Mouse (Mus musculus) embryonic facial prominence, embryonic 11.5 days (tissue): ENCODE measurements around the gene Bcl2l15. TPM values are rescaled to one million over a fixed set of nuclear protein-coding genes. Genes with fewer than 3 reads are reported as not detected.
A peak's percentile ranks its signal among the peaks of the same experiment; 100 is the strongest.

Source experiments
- ATAC-seq: fragments of 200-750 bp; cut with Nextera tagmentation; replicated peaks from 2 replicates; pipeline ENCODE4 v1.8.0; 2017; ENCODE audit warnings: low read depth; ENCODE audit not compliant: insufficient number of reproducible peaks, low FRiP score, low TSS enrichment
- DNase-seq: peaks from one replicate; pipeline ENCODE4 v3.0.0-alpha.2; 2015; ENCODE audit warnings: low spot score
- H3K27ac ChIP-seq: fragments of 300-500 bp; sonication (generic); replicated peaks from 2 replicates; pipeline ENCODE4 v1.5.1; 2014; ENCODE audit warnings: mild to moderate bottlenecking, low read depth, low read length, control low read depth
- H3K27me3 ChIP-seq: fragments of 300-500 bp; sonication (generic); 2 replicates; pipeline ENCODE4 v1.6.1; 2014; ENCODE audit warnings: mild to moderate bottlenecking, low read length, moderate library complexity, mixed read lengths; ENCODE audit not compliant: control insufficient read depth, insufficient read depth
- H3K36me3 ChIP-seq: fragments of 300-500 bp; sonication (generic); replicated peaks from 2 replicates; pipeline ENCODE4 v1.6.1; 2014; ENCODE audit warnings: low read depth, mild to moderate bottlenecking, low read length, moderate library complexity, mixed read lengths; ENCODE audit not compliant: control insufficient read depth, insufficient read depth
- H3K4me1 ChIP-seq: fragments of 300-500 bp; sonication (generic); 2 replicates; pipeline ENCODE4 v1.6.1; 2014; ENCODE audit warnings: low read length, mixed read lengths; ENCODE audit not compliant: control insufficient read depth, insufficient read depth
- H3K4me2 ChIP-seq: fragments of 300-500 bp; sonication (generic); 2 replicates; pipeline ENCODE4 v1.6.1; 2014; ENCODE audit warnings: low read depth, mild to moderate bottlenecking, control low read depth, low read length, moderate library complexity
- H3K4me3 ChIP-seq: fragments of 300-500 bp; sonication (generic); 2 replicates; pipeline ENCODE4 v1.5.1; 2014; ENCODE audit warnings: low read depth, low read length, control low read depth
- H3K9ac ChIP-seq: fragments of 300-500 bp; sonication (generic); replicated peaks from 2 replicates; pipeline ENCODE4 v1.6.1; 2014; ENCODE audit warnings: mild to moderate bottlenecking, control low read depth, low read length
- H3K9me3 ChIP-seq: fragments of 300-500 bp; sonication (generic); replicated peaks from 2 replicates; pipeline ENCODE4 v1.6.1; 2016; ENCODE audit warnings: mild to moderate bottlenecking, low read length, inconsistent platforms, mixed read lengths; ENCODE audit not compliant: control insufficient read depth
- WGBS: fragments of 180-500 bp; shearing (Covaris S2); extraction: QIAGEN DNeasy Blood & Tissue Kit; methylation state at CpG from one replicate; pipeline ENCODE4 v1.1.7; 2014; 5-methylcytosine and 5-hydroxymethylcytosine counted together
- polyA plus RNA-seq: library from polyadenylated mRNA; unstranded; fragments of >200 nt; fragmentation: Nextera tagmentation; extraction: Ambion mirVana; gene quantifications from 2 replicates; pipeline ENCODE4 v1.2.1, GENCODE M21; 2014

The Bcl2l15 gene
- polyA plus RNA-seq, 1 experiment from 2014 or later, result not detected

- Histone ChIP-seq H3K4me3 (no peak overlapping the region), H3K36me3 (no peaks in the 10 kb centered on the region), H3K4me1 (no peaks in the 10 kb centered on the region), H3K27me3 (no peaks in the 10 kb centered on the region), H3K27ac (no peak overlapping the region), H3K4me2 (no peak overlapping the region), H3K9ac (no peak overlapping the region), H3K9me3 (no peaks in the 10 kb centered on the region)
- WGBS, result 71% methylated on average over 3 of the region's 3 CpGs
- ATAC-seq (no peak), DNase-seq (peak; percentile 30)
Observed at GRCm38 (mm10) chr3:103852565-103853299, 20.3 kb downstream of the Bcl2l15 start.

- H3K9ac ChIP-seq, result no peak overlapping the region
Observed at GRCm38 (mm10) chr3:103853804-103854203, 21.4 kb downstream of the Bcl2l15 start.

GRCm38 (mm10) chr3:103857036-103857805 lies 24.8 kb downstream of the Bcl2l15 start:
- 88% methylated on average over 7 of the region's 7 CpGs for WGBS
- no peaks in the 10 kb centered on the region for H3K36me3 ChIP-seq
- ATAC-seq (no peak), DNase-seq (no peak)
- no peaks in the 10 kb centered on the region for H3K9me3 ChIP-seq
- H3K4me3 ChIP-seq, result no peak overlapping the region
- no peaks in the 10 kb centered on the region for H3K4me1 ChIP-seq
- H3K4me2 ChIP-seq, result no peak overlapping the region
- no peak overlapping the region for H3K9ac ChIP-seq
- no peak overlapping the region for H3K27ac ChIP-seq
- H3K27me3 ChIP-seq, result no peaks in the 10 kb centered on the region

More at GRCm38 (mm10) chr3:103853804-103854203, 21.4 kb downstream of the Bcl2l15 start:
- ATAC-seq, result no peak
- no peaks in the 10 kb centered on the region for H3K27me3 ChIP-seq
- WGBS, result 61% methylated on average over 8 of the region's 8 CpGs
- H3K4me2 ChIP-seq, result no peak overlapping the region
- DNase-seq, result no peak
- no peaks in the 10 kb centered on the region for H3K4me1 ChIP-seq
- no peaks in the 10 kb centered on the region for H3K9me3 ChIP-seq
- H3K36me3 ChIP-seq, result no peaks in the 10 kb centered on the region
- no peak overlapping the region for H3K27ac ChIP-seq
- H3K4me3 ChIP-seq, result no peak overlapping the region

- Histone ChIP-seq H3K27ac (no peak overlapping the region), H3K36me3 (no peaks in the 10 kb centered on the region), H3K4me3 (no peak overlapping the region), H3K27me3 (no peaks in the 10 kb centered on the region), H3K9me3 (no peaks in the 10 kb centered on the region), H3K4me1 (no peaks in the 10 kb centered on the region), H3K9ac (no peak overlapping the region), H3K4me2 (no peak overlapping the region)
- ATAC-seq, result no peak
- WGBS, result 93% methylated on average over 6 of the region's 6 CpGs
- no peak for DNase-seq
Observed at GRCm38 (mm10) chr3:103857977-103858563, 25.7 kb downstream of the Bcl2l15 start.

- no peaks in the 10 kb centered on the region for H3K27me3 ChIP-seq
Observed at GRCm38 (mm10) chr3:103858881-103859801, 26.7 kb downstream of the Bcl2l15 start, which contains the start of gene Ptpn22. Gene Ptpn22, plus strand, starts transcription at chr3:103859795.

GRCm38 (mm10) chr3:103859851-103860391 lies 27.5 kb downstream of the Bcl2l15 start:
- H3K4me1 ChIP-seq, result no peaks in the 10 kb centered on the region
- no peak for ATAC-seq

More at GRCm38 (mm10) chr3:103858881-103859801, 26.7 kb downstream of the Bcl2l15 start, which contains the start of gene Ptpn22:
- Histone ChIP-seq H3K27ac (no peak within 1 kb of the TSS), H3K4me1 (no peaks in the 10 kb centered on the region), H3K36me3 (no peaks in the 10 kb centered on the region), H3K9me3 (no peaks in the 10 kb centered on the region), H3K4me2 (no peak within 1 kb of the TSS), H3K4me3 (no peak within 1 kb of the TSS), H3K9ac (no peak within 1 kb of the TSS)
- WGBS, result 75% methylated on average over 12 of the region's 12 CpGs
- no peak for DNase-seq
- ATAC-seq, result no peak

GRCm38 (mm10) chr3:103862721-103863220 lies 30.4 kb downstream of the Bcl2l15 start:
- no peak overlapping the region for H3K9ac ChIP-seq
- 79% methylated on average over 4 of the region's 4 CpGs for WGBS
- no peak for ATAC-seq

More at GRCm38 (mm10) chr3:103859851-103860391, 27.5 kb downstream of the Bcl2l15 start:
- Histone ChIP-seq H3K4me2 (no peak overlapping the region), H3K9me3 (no peaks in the 10 kb centered on the region), H3K27ac (no peak overlapping the region), H3K9ac (no peak overlapping the region), H3K36me3 (no peaks in the 10 kb centered on the region), H3K4me3 (no peak overlapping the region), H3K27me3 (no peaks in the 10 kb centered on the region)
- DNase-seq, result no peak
- WGBS, result 69% methylated on average over 6 of the region's 6 CpGs

More at GRCm38 (mm10) chr3:103862721-103863220, 30.4 kb downstream of the Bcl2l15 start:
- no peak overlapping the region for H3K4me3 ChIP-seq
- no peak overlapping the region for H3K4me2 ChIP-seq
- no peaks in the 10 kb centered on the region for H3K4me1 ChIP-seq
- no peak overlapping the region for H3K27ac ChIP-seq
- no peaks in the 10 kb centered on the region for H3K9me3 ChIP-seq
- H3K36me3 ChIP-seq, result no peaks in the 10 kb centered on the region
- no peak for DNase-seq
- H3K27me3 ChIP-seq, result no peaks in the 10 kb centered on the region
